In the genomic region with DNA sequence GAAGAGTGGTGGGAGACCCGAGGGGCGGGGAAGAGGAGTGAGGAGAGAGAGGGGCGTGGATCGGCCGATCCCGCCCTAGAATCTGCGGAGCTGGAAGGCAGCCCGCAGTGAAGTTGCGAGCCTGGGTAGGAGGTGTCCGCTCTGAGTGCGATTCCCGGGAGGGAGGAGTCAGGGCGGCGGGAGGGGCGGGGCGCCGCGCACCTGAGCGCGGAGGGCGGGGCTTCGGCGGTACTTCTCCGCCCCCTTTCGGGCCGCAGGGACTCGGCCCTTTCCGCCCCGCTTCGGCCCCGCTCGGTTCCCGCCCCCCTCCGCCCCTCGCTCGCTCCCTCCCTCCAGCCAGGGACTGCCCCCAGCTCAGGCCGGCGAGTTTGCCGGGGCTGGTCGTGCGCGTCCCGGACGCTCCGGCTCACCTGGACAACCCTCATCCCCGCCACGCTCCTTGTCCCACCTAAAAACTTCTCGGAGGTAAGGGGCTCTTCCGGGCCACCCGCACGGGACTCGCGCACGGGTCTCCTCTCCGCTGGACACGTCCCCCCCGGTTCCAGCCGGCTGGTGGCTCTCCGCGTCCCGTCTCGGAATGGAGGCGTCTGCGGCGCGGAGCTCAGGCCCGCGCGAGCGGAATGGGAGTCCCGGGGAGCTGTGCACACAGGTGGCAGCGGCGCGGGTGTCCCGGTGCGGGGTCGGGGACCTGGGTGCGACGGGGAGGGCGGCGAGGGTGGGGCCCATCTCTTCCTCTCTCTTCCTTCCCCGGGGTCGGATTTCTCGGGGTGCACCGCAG, we compare ENCODE assay signal across 8 mouse cellular contexts. TPM values are rescaled to one million over a fixed set of nuclear protein-coding genes. Genes with fewer than 3 reads are reported as not detected.
DNase-seq lines count a peak whose midpoint lies in the region; ATAC-seq and TF ChIP-seq lines count a peak whose summit lies in the region.

A gene (plus strand): TSS at position 338 of the 778 bp plus-strand sequence.

- DNase-seq in B cell, adult 2 months: peak; percentile 35 to 37
- DNase-seq in adrenal gland, postnatal 10 days: peak; percentile 86
- DNase-seq in embryo, embryonic 11 days: peak; percentile 91
- DNase-seq in heart, adult 9 months (ENCODE audit: low spot score in 2 of 2): peak; percentile 40 to 42
- peak; percentile 93 for DNase-seq in kidney, adult 2 months
- peak; percentile 88 for DNase-seq in liver, postnatal 0 days
- DNase-seq in testis, postnatal 14 days (ENCODE audit: low spot score): peak; percentile 86

- peaks cover 13% of the 10 kb centered on the region; the same call in 1 of the 2 replicates for H3K4me1 ChIP-seq in kidney, adult 2 months (ENCODE audit: control insufficient read depth, insufficient read depth, low read length)
- no peaks in the 10 kb centered on the region for H3K4me1 ChIP-seq in liver, postnatal 0 days (ENCODE audit: insufficient read depth)
- peaks cover 17% of the 10 kb centered on the region for H3K4me1 ChIP-seq in neural tube, embryonic 13.5 days (replicated peaks)

- peak within 1 kb of the TSS; percentile 99 for H3K4me3 ChIP-seq in kidney, adult 2 months (ENCODE audit: insufficient read depth, low read depth, low read length)
- H3K4me3 ChIP-seq in liver, postnatal 0 days (ENCODE audit: low read depth, low read length): peak within 1 kb of the TSS; percentile 64
- peak within 1 kb of the TSS; percentile 84 for H3K4me3 ChIP-seq in neural tube, embryonic 13.5 days

- H3K9me3 ChIP-seq in liver, postnatal 0 days (ENCODE audit: low read length): no peaks in the 10 kb centered on the region
- H3K9me3 ChIP-seq in neural tube, embryonic 13.5 days: no peaks in the 10 kb centered on the region

- WGBS in kidney, adult 2 months: under 1% methylated on average over 84 of the region's 85 CpGs
- under 1% methylated on average over 68 of the region's 85 CpGs for WGBS in liver, postnatal 0 days (ENCODE audit: insufficient replicate concordance)
- WGBS in neural tube, embryonic 13.5 days: under 1% methylated on average over 77 of the region's 85 CpGs

- no peaks in the 10 kb centered on the region for H3K27me3 ChIP-seq in kidney, adult 2 months (replicated peaks; ENCODE audit: control insufficient read depth, insufficient read depth, low read length)
- H3K27me3 ChIP-seq in liver, postnatal 0 days (ENCODE audit: insufficient read depth, low read length): peaks cover 35% of the 10 kb centered on the region
- H3K27me3 ChIP-seq in neural tube, embryonic 13.5 days: peaks cover 30% of the 10 kb centered on the region

- ATAC-seq in liver, postnatal 0 days: peak; percentile 90
- ATAC-seq in neural tube, embryonic 13.5 days (ENCODE audit: low read depth): peak; percentile 91

- TF ChIP-seq POLR2A in kidney, adult 2 months (IDR thresholded peaks at IDR 0.05; ENCODE audit: low read depth, low read length): peak; percentile 86

- TF ChIP-seq CTCF in kidney, adult 2 months (conservative IDR thresholded peaks at IDR 0.05; ENCODE audit: insufficient read depth, insufficient read length, low read depth, low read length): no peak
- no peak for TF ChIP-seq CTCF in liver, postnatal 0 days (IDR thresholded peaks at IDR 0.05; ENCODE audit: low read depth)

- peak within 1 kb of the TSS; percentile 80 for H3K4me2 ChIP-seq in liver, postnatal 0 days (ENCODE audit: low read depth, low read length)
- H3K4me2 ChIP-seq in neural tube, embryonic 13.5 days: peak within 1 kb of the TSS; percentile 95

- TF ChIP-seq EP300 in liver, postnatal 0 days (IDR thresholded peaks at IDR 0.05; ENCODE audit: low read depth): no peak

- no peaks in the 10 kb centered on the region; the same call in 1 of the 2 replicates for H3K36me3 ChIP-seq in kidney, adult 2 months (ENCODE audit: control insufficient read depth, insufficient read depth, low read length)
- H3K36me3 ChIP-seq in liver, postnatal 0 days (replicated peaks; ENCODE audit: insufficient read depth, low read length): no peaks in the 10 kb centered on the region
- H3K36me3 ChIP-seq in neural tube, embryonic 13.5 days: no peaks in the 10 kb centered on the region

- H3K27ac ChIP-seq in kidney, adult 2 months (ENCODE audit: insufficient read depth, low read depth, low read length): peak within 1 kb of the TSS; percentile 87
- H3K27ac ChIP-seq in liver, postnatal 0 days (ENCODE audit: low read depth): peak within 1 kb of the TSS; percentile 74
- H3K27ac ChIP-seq in neural tube, embryonic 13.5 days (replicated peaks): peak within 1 kb of the TSS; percentile 39

- peak within 1 kb of the TSS; percentile 57 for H3K9ac ChIP-seq in liver, postnatal 0 days (replicated peaks)
- H3K9ac ChIP-seq in neural tube, embryonic 13.5 days: peak within 1 kb of the TSS; percentile 75

RNA-seq across cellular contexts. Expression of the gene that starts here (rescaled TPM):
- total RNA-seq in adrenal gland, postnatal 10 days (2021): 10 to 100 TPM in 1 of 2 experiments, 1 to 10 TPM in 1; 6.7 to 10.4 TPM
- 17.9 and 19.0 TPM in 2 replicates for polyA plus RNA-seq in kidney, adult 2 months (2012; rRNA removed)
- 3.5 and 4.9 TPM in 2 replicates for polyA plus RNA-seq in liver, postnatal 0 days (2015; fragmentation: Nextera tagmentation; extraction: Ambion mirVana)
- polyA plus RNA-seq in neural tube, embryonic 13.5 days (2015; fragmentation: Nextera tagmentation; extraction: Ambion mirVana): 4.8 TPM in 2 replicates

Comparison
In these comparisons a context has a peak if more than half of its experiments do, and no peak if none do; other contexts are left out.
1. Peak in every context shown above with its lines: DNase-seq, ATAC-seq, H3K4me3 ChIP-seq and H3K27ac ChIP-seq.
2. DNase-seq: peak in every context shown above with its lines; median percentile 93 in kidney, adult 2 months; 91 in embryo, embryonic 11 days; 88 in liver, postnatal 0 days; 86 in adrenal gland, postnatal 10 days; 86 in testis, postnatal 14 days; 41 in heart, adult 9 months; 36 in B cell, adult 2 months.